Mouse (Mus musculus) neutrophil, adult 5-6 weeks (primary cell): ENCODE data around the gene Pacsin2. TPM values are rescaled to one million over a fixed set of nuclear protein-coding genes. Genes with fewer than 3 reads are reported as not detected.

Experiments
- ATAC-seq: fragments of 151-379, 151-347 bp; 2 replicates; pipeline ENCODE4 v1.8.0; 2017; ENCODE audit warnings: mild to moderate bottlenecking, moderate TSS enrichment; ENCODE audit not compliant: insufficient number of reproducible peaks, poor library complexity, low FRiP score, severe bottlenecking; ENCODE audit errors: extremely low read depth
- total RNA-seq: library from RNA; stranded (forward); fragments of 200-1000 nt; gene quantifications from 2 replicates; pipeline ENCODE4 v1.2.3, GENCODE M21; 2017

Gene Pacsin2
- total RNA-seq, 1 experiment from 2014 or later: 66.8 TPM

DNA sequence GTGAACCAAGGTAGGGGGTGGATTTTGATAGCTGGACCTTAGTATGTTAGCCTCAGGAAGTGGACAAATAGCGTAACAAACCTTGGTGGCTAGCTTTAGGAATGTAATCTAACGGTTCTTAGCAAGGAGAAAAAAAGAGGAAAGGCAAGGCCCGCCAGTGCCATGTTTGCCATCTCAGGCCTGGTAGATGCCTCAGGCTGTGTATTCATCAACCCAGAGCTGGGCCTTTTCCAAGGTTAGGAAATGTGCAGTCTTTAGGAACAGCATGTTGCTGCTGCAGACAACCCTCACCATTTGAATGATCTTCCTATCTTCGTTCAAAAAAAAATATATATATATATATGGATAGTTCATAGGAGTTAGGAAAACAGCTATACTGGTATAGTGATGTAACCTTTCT, 112.9 kb downstream of the Pacsin2 start:
- ATAC-seq: no peak

DNA sequence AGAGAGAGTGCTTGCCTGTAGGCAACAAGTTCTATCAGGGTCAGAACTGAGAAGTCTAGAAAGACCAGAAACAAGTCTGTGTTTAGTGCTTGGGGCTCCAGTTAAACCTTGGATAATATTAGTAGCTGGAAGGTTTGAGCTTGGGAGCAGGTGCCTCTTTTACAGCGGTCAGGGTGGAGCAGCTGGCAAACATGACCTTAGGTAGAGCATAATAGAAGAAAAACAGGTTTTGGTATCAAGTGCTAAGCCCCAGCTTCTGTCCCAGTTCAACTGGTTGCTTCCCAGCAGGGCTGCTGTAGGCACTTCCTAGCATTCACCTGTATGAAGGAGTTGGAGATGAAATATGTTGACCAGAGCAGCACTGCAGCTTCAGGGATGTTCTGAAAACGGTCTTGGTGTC, 113.5 kb downstream of the Pacsin2 start:
- ATAC-seq: no peak

GRCm38 (mm10) chr15:83349954-83350711, 114.3 kb downstream of the Pacsin2 start, which contains the start of gene Arfgap3:
Arfgap3 (minus strand) TSS chr15:83350247.
- ATAC-seq: peak; percentile 60

DNA sequence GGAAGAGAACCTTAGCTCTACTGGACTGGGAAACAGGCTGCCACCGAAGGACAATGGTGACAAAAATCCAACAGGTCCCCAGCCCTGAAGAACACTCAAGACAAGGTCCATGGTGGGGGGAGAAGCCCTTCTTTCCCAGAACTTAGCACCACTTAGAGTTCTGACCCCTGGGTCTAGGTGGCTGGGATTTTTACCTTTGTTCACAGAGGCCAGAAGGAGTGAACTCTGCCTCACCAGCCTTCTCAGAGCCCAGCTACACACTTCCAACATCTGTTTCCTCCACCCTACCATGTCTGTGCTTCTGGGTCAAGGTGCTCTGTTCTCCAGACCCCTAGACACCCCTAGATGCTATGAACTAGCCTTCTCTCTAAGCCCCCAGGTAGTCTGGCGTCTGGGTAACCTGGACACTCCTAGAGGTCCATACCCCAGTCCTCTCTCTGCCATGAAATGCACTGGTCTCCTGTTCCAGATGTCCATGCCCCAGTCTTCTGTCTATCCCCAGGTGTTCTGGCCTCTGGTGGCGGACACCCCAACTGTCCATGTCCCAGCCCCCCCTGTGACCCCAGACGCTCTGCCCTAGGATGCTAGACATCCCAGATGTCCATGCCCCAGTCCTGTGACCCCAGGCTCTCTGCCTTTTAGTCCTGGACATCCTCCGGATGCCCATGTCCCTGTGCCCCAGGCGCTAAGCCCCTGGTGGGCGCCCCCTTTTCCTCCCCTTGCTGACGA, 115.0 kb downstream of the Pacsin2 start:
- ATAC-seq: no peak

DNA sequence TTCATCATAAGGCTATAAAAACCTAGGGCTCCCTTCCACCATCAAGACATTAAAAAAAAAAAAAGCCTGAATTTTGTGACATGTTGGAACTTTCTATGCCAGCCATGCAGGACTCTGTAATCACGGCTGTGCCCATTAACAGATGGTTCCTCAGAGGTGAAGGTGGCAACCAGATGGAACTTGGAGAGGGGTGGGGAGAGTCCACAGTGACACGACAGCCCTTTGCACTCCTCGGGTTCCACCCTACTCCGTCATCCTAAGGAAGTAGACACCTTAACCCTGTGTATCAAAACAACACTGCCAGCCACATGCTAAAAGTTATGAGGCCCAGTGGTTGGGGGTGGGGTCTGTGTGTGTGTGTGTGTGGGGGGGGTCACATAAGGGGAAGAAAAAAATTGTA, 115.7 kb downstream of the Pacsin2 start:
- no peak for ATAC-seq

GRCm38 (mm10) chr15:83345898-83346529, 118.4 kb downstream of the Pacsin2 start:
- no peak for ATAC-seq

DNA sequence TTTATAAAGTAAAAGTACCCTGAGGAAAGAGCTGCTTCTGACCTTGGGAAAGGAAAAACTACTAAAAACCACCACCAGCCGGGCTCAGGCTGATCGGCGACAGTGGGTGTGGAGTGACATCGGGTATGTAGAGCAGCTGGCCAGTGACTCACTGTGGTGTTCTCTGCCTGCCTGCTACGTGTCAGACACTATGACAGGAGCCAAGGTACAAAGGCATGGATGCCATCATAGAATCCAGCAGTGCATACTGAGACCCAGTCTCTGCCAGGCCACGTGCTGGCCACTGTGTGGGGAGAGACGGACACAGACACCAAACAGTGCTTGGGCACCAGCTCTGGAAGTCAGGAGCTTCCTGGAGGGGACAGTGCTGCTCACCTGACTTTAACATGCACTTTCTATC, 119.5 kb downstream of the Pacsin2 start:
- ATAC-seq: no peak

DNA sequence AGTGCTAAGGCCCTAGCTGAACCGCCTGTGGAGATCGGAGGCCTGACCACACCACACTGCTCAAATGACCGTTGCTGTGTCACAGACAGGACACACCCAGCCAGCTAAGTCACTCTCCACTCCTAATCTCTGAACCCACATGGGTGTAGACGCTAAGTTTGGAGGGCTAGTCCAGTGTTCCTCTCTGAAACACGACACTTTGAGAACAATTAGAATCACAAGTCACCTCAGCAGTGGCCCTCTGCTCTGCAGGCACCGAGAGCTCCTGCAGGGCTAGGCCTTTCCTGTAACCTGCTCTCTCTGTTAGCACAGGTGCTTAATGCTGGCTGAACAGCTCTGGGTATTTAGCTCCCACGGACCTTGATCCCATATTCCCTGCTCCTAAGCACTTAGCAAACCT, 120.2 kb downstream of the Pacsin2 start:
- no peak for ATAC-seq

DNA sequence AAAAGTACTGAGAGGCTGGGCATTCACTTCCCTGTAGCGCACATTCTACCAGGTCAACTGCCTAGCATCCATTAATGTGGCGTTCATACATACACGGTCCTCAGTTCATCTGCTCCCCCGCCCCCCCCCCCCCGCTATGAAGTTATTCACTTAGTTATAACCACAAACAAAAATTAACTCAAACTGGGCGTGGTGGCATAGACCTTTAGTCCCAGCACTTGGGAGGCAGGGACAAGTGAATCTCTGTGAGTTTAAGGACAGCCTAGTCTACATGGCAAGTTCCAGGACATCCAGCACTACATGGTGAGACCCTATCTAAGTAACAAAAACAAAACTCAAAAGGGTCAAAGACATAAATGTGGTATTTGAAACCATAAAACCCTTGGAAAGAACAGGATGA, 125.5 kb downstream of the Pacsin2 start:
- no peak for ATAC-seq

- no peak for ATAC-seq
These were observed 126.2 kb downstream of the Pacsin2 start for GRCm38 (mm10) chr15:83337903-83338870.

DNA sequence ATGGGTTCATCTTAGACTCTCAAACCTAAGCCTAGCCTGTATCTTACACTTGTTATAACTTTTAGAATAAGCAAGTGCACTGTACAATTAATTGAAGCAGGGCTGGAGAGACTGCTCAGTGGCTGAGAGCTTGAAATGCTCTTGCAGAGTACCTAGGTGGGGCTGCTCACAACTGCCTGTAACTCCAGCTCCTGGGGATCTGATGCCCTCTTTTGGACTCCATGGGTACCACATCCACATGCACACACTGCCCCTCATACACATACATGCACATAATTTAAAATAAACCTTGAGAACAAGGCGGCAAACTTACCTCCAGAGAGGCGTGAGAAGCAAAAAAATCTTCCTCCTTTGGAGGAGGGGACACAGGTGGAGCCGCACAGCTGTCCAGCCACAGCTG, 132.0 kb downstream of the Pacsin2 start:
- ATAC-seq: no peak

GRCm38 (mm10) chr15:83328952-83329351, 135.5 kb downstream of the Pacsin2 start:
- no peak for ATAC-seq

Other genes with a start within 250 kb of the Pacsin2 start
- not detected in 2 replicates for gene A4galt, start 212.8 kb downstream of the Pacsin2 start, total RNA-seq
- gene Arfgap3, start 114.4 kb downstream of the Pacsin2 start, total RNA-seq: 7.4 and 15.2 TPM in 2 replicates
- 5.4 and 6.1 TPM in 2 replicates for gene Ttll1, start 46.3 kb upstream of the Pacsin2 start, total RNA-seq
- gene Bik, start 62.3 kb upstream of the Pacsin2 start, total RNA-seq: 0.47 TPM in 1 of 2 replicates, not detected in the other
- 60.5 and 62.7 TPM in 2 replicates for gene Tspo, start 99.0 kb upstream of the Pacsin2 start, total RNA-seq
- gene Mcat, start 99.2 kb upstream of the Pacsin2 start, total RNA-seq: 10.9 and 11.3 TPM in 2 replicates
- 2.2 and 4.5 TPM in 2 replicates for gene Ttll12, start 130.6 kb upstream of the Pacsin2 start, total RNA-seq